Mouse (Mus musculus) bone marrow macrophage, adult 2 months (primary cell): ENCODE results near the gene Pms1. TPM values are rescaled to one million over a fixed set of nuclear protein-coding genes. Genes with fewer than 3 reads are reported as not detected.
"Not testable (repeated sequence)": the region's sequence is repeated elsewhere in the genome, so short reads cannot be mapped to it uniquely, and the experiment has no call there.

Experiments used
- H3K27ac ChIP-seq: 2 replicates; pipeline ENCODE4 v1.5.1; 2012; ENCODE audit warnings: low read depth, low read length; ENCODE audit not compliant: insufficient read depth
- H3K4me1 ChIP-seq: 2 replicates; pipeline ENCODE4 v1.6.1; 2012; ENCODE audit warnings: low read length; ENCODE audit not compliant: control insufficient read depth, insufficient read depth
- H3K4me3 ChIP-seq: 2 replicates; pipeline ENCODE4 v1.5.1; 2012; ENCODE audit warnings: mild to moderate bottlenecking, low read length, moderate library complexity; ENCODE audit not compliant: insufficient read depth
- CTCF ChIP-seq: IDR thresholded peaks from 2 replicates; pipeline ENCODE4 v1.5.1; 2012; ENCODE audit warnings: low read depth, mild to moderate bottlenecking, low read length, moderate library complexity
- POLR2A ChIP-seq: IDR thresholded peaks from 2 replicates; pipeline ENCODE4 v1.6.1; 2012; ENCODE audit warnings: mild to moderate bottlenecking, low read depth, low read length, borderline replicate concordance
- polyA plus RNA-seq: library from polyadenylated mRNA; stranded (reverse); fragments of >200 nt; gene quantifications from 2 replicates; pipeline ENCODE4 v1.2.4, GENCODE M21; 2012; ENCODE audit not compliant: missing spikeins, insufficient read depth, insufficient read length

The Pms1 gene
- polyA plus RNA-seq, 1 experiment: 5.2 TPM

- TF ChIP-seq CTCF (no peak), POLR2A (no peak)
- H3K4me3 ChIP-seq: peak within 1 kb of the TSS; percentile 82
- no peaks in the 10 kb centered on the region for H3K4me1 ChIP-seq
- H3K27ac ChIP-seq: peak within 1 kb of the TSS; percentile 39
Observed at GRCm38 (mm10) chr1:53312989-53313967, 16.5 kb upstream of the Pms1 start, which contains the start of gene Osgepl1. Gene Osgepl1, plus strand, starts transcription at chr1:53313624.

DNA sequence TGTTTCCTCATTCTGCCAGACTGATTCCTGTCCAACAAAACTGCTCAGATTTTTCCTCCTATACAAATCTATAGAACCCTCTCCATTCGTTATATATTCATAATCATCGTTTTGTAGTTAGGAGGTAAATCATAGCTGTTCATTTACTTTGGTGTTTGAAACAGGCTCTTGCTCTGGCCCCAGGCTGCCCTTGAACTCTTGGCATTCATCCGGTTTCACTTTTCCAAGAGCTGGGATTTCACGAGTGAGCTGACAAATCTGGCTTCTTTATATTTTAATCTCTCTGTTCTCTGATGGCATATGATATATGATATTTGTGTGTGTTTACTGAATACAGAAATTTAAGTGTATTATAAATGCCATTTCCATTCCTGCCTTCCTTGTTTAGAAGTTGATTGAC lies 3.7 kb upstream of the Pms1 start:
- Histone ChIP-seq H3K27ac (no peak overlapping the region), H3K4me1 (peaks cover 2% of the 10 kb centered on the region; the same call in 1 of the 2 replicates), H3K4me3 (no peak overlapping the region)
- TF ChIP-seq CTCF: no peak
- no peak for TF ChIP-seq POLR2A

DNA sequence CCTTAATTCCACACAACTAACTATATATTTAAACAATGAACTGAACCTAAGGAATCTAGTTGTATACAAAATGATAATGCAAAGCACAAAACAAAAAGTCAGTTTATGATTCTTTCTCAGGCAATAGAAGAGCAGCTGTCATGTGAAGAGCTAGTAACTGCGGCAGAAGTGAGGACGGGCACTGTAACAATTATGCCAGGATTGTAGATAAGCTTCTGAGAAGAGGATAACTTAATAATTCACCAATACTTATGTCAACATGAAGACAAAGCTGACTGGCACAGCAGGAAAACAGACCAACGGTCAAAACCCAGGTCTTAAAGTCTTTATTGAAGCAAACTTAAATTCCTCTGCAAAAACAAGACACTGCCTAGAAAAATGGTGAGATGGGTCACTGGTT lies 5.6 kb downstream of the Pms1 start:
- TF ChIP-seq CTCF (no peak), POLR2A (no peak)
- H3K27ac ChIP-seq: no peak overlapping the region
- no peak overlapping the region for H3K4me3 ChIP-seq
- no peaks in the 10 kb centered on the region; the same call in 1 of the 2 replicates for H3K4me1 ChIP-seq

- no peak overlapping the region for H3K27ac ChIP-seq
- TF ChIP-seq POLR2A (no peak), CTCF (no peak)
- no peak overlapping the region for H3K4me3 ChIP-seq
- no peaks in the 10 kb centered on the region for H3K4me1 ChIP-seq
Observed at GRCm38 (mm10) chr1:53272646-53273045, 24.2 kb downstream of the Pms1 start.

DNA sequence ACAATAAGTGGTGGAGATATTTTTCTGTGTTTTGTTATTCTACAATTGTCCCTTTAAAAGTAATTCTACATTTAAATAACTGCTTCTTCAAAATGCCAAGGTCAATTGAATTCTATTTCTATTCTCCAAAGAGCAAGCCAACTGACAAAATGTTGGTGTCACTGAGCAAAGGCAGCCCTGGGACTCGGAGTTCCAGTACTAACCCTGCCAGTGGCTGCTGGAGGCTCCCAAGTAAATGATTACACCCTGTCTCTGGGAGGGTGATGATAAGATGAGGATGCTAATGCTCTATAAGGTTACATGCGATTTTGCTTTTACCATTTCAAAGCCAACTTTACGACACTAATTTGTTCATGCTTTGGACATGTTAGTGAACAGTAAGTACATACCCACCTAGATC lies 26.9 kb downstream of the Pms1 start:
- no peak for TF ChIP-seq CTCF
- no peak for TF ChIP-seq POLR2A
- Histone ChIP-seq H3K4me3 (no peak overlapping the region), H3K4me1 (no peaks in the 10 kb centered on the region), H3K27ac (no peak overlapping the region)

DNA sequence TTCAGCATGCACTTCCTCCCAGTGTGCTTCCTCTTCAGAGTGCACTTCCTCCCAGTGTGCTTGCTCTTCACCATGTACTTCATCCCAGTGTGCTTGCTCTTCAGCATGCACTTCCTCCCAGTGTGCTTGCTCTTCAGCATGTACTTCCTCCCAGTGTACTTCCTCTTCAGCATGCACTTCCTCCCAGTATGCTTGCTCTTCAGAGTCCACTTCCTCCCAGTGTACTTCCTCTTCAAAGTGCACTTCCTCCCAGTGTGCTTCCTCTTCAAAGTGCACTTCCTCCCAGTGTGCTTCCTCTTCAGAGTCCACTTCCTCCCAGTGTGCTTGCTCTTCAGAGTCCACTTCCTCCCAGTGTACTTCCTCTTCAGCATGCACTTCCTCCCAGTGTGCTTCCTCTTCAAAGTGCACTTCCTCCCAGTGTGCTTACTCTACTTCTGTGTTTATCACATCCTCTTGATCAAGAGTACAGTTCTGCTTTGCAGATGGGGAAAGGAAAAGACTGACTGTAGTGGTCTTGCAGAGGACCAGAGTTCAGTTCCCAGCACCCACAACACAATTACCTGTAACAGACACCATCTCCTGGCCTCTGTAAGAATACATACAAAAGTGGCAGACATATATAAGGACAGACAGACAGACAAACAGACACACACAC lies 31.7 kb downstream of the Pms1 start:
- not testable (repeated sequence) for H3K4me3 ChIP-seq, H3K4me1 ChIP-seq
- peak overlapping the region; percentile 53 for H3K27ac ChIP-seq

DNA sequence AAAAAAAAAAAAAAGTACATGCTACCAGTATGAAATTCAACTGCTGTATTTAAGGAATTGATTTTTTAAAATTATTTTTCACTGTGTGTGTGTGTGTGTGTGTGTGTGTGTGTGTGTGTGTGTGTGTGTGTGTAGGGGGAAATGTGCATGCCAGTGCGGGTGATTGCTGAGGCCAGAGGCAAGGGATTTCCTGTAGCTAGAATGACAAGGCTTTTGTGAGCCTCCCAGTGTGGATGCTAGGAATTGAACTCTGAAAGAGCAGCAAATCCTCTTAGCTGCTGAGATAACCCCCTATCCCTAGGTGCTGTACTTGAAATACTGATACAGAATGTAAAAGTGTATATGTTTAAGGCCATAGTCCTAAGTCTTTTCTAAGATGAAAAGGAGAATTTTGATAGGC lies 70.8 kb downstream of the Pms1 start:
- TF ChIP-seq CTCF (no peak), POLR2A (no peak)
- H3K4me1 ChIP-seq: no peaks in the 10 kb centered on the region
- no peak overlapping the region for H3K4me3 ChIP-seq
- H3K27ac ChIP-seq: no peak overlapping the region

DNA sequence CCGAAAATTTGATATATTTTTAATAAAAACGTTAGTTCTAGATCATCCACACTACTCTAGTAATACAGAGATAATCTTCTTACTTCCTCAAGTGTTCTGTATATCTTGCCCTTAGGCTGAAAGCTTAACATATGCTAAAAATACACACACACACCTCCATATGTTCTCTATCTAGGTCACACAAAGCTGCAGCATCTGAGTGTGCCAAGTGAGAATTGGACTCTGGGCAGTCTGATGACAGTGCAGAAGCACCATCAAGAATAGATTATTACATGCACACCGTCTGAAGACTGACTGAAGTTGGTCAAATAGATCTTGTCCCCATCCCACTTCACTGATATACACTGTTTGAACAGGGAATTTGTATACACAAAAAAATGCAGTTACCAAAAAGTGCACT lies 71.2 kb downstream of the Pms1 start:
- TF ChIP-seq POLR2A: no peak
- TF ChIP-seq CTCF: no peak
- H3K4me3 ChIP-seq: no peak overlapping the region
- H3K27ac ChIP-seq: no peak overlapping the region
- no peaks in the 10 kb centered on the region for H3K4me1 ChIP-seq

DNA sequence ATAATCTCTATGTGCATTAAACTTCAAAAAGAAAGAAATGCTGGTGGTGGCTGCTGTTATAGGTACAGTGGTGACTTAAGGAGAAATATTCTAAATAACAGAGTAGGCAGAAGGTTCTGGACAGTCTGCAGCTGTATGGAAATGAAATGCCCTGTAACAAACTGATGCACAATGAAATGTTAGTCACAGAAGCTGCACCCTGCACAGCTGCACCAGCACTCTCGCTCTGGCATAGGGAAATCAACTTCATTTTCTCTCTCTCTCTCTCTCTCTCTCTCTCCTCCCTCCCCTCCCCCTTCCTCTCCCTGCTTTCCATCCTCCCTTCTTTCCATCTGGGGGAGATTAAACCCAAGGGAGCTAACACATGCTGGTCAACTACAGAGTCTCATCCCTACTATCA lies 72.0 kb downstream of the Pms1 start:
- no peaks in the 10 kb centered on the region for H3K4me1 ChIP-seq
- no peak overlapping the region for H3K27ac ChIP-seq
- H3K4me3 ChIP-seq: no peak overlapping the region
- TF ChIP-seq POLR2A (no peak), CTCF (no peak)

DNA sequence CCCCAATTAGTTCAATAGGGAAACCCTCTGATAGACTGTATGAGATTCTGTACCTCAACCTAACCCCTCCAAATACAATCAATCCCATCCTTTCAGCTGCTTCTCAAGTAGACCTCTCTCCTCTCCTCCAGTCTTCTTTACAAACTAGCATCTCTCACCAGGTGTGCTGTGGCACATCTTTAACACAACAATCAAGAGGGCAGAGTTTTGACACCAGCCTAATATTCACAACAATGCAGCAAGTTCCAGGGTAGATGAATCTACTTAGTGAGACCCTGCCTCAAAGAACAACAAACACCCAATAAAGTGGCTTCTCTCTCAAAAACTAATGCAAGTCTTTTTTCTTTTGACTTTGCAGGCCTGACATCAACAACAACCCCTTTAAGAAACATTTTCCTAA lies 86.7 kb downstream of the Pms1 start:
- Histone ChIP-seq H3K4me1 (peaks cover 3% of the 10 kb centered on the region; the same call in 1 of the 2 replicates), H3K27ac (no peak overlapping the region), H3K4me3 (no peak overlapping the region)
- TF ChIP-seq POLR2A (no peak), CTCF (no peak)

- no peak overlapping the region for H3K4me3 ChIP-seq
- peaks cover 4% of the 10 kb centered on the region for H3K4me1 ChIP-seq
- TF ChIP-seq POLR2A (no peak), CTCF (no peak)
- no peak overlapping the region for H3K27ac ChIP-seq
Observed at GRCm38 (mm10) chr1:53203902-53204301, 92.9 kb downstream of the Pms1 start.
